Mouse (Mus musculus) forebrain, embryonic 10.5 days (tissue): ENCODE measurements around the gene Cdk6. TPM values are rescaled to one million over a fixed set of nuclear protein-coding genes. Genes with fewer than 3 reads are reported as not detected.

Experiments used
- DNase-seq: peaks from one replicate; pipeline ENCODE4 v3.0.0-alpha.2; 2017; ENCODE audit warnings: low spot score; ENCODE audit errors: extremely low spot score
- H3K27ac ChIP-seq: fragments of 300-500 bp; sonication (generic); 2 replicates; pipeline ENCODE4 v1.5.1; 2016; ENCODE audit warnings: mild to moderate bottlenecking
- H3K27me3 ChIP-seq: fragments of 300-500 bp; sonication (generic); 2 replicates; pipeline ENCODE4 v1.6.1; 2016; ENCODE audit warnings: mild to moderate bottlenecking; ENCODE audit not compliant: poor library complexity, severe bottlenecking
- H3K36me3 ChIP-seq: fragments of 300-500 bp; sonication (generic); replicated peaks from 2 replicates; pipeline ENCODE4 v1.6.1; 2016; ENCODE audit warnings: mild to moderate bottlenecking, moderate library complexity
- H3K4me1 ChIP-seq: fragments of 300-500 bp; sonication (generic); 2 replicates; pipeline ENCODE4 v1.6.1; 2016
- H3K4me3 ChIP-seq: fragments of 300-500 bp; sonication (generic); 2 replicates; pipeline ENCODE4 v1.5.1; 2016; ENCODE audit warnings: mild to moderate bottlenecking, moderate library complexity
- H3K9me3 ChIP-seq: fragments of 300-500 bp; sonication (generic); 2 replicates; pipeline ENCODE4 v1.6.1; 2016; ENCODE audit warnings: mild to moderate bottlenecking, moderate library complexity
- WGBS: fragments of 180-500 bp; shearing (Covaris S2); methylation state at CpG from one replicate; pipeline ENCODE4 v1.1.7; 2016; 5-methylcytosine and 5-hydroxymethylcytosine counted together
- polyA plus RNA-seq: library from polyadenylated mRNA; unstranded; fragments of >200 nt; fragmentation: Nextera tagmentation; extraction: Ambion mirVana; gene quantifications from 2 replicates; pipeline ENCODE4 v1.2.1, GENCODE M21; 2016

The Cdk6 gene
- polyA plus RNA-seq, 1 experiment from 2014 or later, result 27.5 TPM

DNA sequence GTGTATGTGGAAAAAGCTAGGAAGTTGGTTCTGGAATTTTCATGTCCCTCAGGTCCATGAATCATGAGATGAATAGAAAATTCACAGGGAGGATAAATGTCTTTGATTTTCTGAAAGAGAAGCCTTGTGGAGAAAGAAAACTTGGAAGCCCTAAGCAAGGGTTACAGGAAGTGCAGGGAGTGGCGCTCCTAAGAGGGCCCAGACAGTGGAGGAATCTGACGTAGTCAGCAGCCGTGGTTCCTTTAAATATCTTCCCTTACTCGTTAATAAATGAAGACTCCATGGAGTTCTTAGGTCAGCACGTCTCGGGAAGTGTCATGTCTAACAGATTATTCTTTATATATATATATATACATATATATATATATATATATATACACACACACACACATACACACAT lies 28.0 kb downstream of the Cdk6 start:
- Histone ChIP-seq H3K4me1 (no peaks in the 10 kb centered on the region), H3K4me3 (no peak overlapping the region), H3K9me3 (no peaks in the 10 kb centered on the region; the same call in 1 of the 2 replicates), H3K27me3 (no peaks in the 10 kb centered on the region), H3K27ac (no peak overlapping the region), H3K36me3 (no peaks in the 10 kb centered on the region)
- DNase-seq, result no peak
- WGBS, result 66% methylated on average over 6 of the region's 6 CpGs

- WGBS, result 88% methylated on average over 2 of the region's 2 CpGs
Observed at GRCm38 (mm10) chr5:3371212-3371611, 29.9 kb downstream of the Cdk6 start.

DNA sequence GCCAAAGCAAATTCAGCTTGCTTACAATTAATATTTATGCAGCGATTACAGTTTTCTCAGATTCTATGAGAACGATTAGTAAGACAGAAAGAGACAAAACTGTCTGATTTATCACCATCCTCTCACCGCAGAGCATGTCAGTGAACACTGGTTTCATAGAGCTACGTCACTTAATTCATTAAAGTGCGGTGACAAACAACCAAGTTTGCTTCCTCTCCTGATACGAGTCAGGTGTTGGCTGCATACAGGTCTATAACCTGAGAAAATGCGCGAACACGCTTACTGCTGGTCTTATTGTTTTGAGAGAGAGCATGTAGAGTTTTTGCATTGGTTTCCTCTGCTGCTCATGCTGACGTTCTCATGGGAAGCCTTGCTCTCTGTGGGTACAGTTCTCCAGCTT lies 31.9 kb downstream of the Cdk6 start:
- no peaks in the 10 kb centered on the region; the same call in 1 of the 2 replicates for H3K36me3 ChIP-seq
- H3K27ac ChIP-seq, result no peak overlapping the region
- no peaks in the 10 kb centered on the region; the same call in 1 of the 2 replicates for H3K9me3 ChIP-seq
- 95% methylated on average over 10 of the region's 10 CpGs for WGBS
- no peaks in the 10 kb centered on the region for H3K4me1 ChIP-seq
- no peaks in the 10 kb centered on the region for H3K27me3 ChIP-seq
- no peak for DNase-seq
- no peak overlapping the region for H3K4me3 ChIP-seq

More at GRCm38 (mm10) chr5:3371212-3371611, 29.9 kb downstream of the Cdk6 start:
- Histone ChIP-seq H3K27me3 (no peaks in the 10 kb centered on the region), H3K9me3 (no peaks in the 10 kb centered on the region; the same call in 1 of the 2 replicates), H3K36me3 (no peaks in the 10 kb centered on the region; the same call in 1 of the 2 replicates), H3K27ac (no peak overlapping the region), H3K4me1 (no peaks in the 10 kb centered on the region), H3K4me3 (no peak overlapping the region)
- no peak for DNase-seq

- Histone ChIP-seq H3K27ac (no peak overlapping the region), H3K27me3 (no peaks in the 10 kb centered on the region), H3K4me3 (no peak overlapping the region), H3K4me1 (0 out of 2 replicates have a peak, but pooled peaks cover 3% of the 10 kb centered on the region), H3K9me3 (no peaks in the 10 kb centered on the region), H3K36me3 (no peaks in the 10 kb centered on the region; the same call in 1 of the 2 replicates)
- 91% methylated on average over 10 of the region's 10 CpGs for WGBS
- no peak for DNase-seq
Observed at GRCm38 (mm10) chr5:3374763-3375162, 33.5 kb downstream of the Cdk6 start.

- no peak for DNase-seq
- Histone ChIP-seq H3K4me1 (0 out of 2 replicates have a peak, but pooled peaks cover 3% of the 10 kb centered on the region), H3K27ac (no peak overlapping the region), H3K4me3 (no peak overlapping the region), H3K36me3 (no peaks in the 10 kb centered on the region; the same call in 1 of the 2 replicates), H3K9me3 (no peaks in the 10 kb centered on the region), H3K27me3 (no peaks in the 10 kb centered on the region)
- WGBS, result 89% methylated on average over 2 of the region's 2 CpGs
Observed at GRCm38 (mm10) chr5:3376167-3376566, 34.9 kb downstream of the Cdk6 start.

DNA sequence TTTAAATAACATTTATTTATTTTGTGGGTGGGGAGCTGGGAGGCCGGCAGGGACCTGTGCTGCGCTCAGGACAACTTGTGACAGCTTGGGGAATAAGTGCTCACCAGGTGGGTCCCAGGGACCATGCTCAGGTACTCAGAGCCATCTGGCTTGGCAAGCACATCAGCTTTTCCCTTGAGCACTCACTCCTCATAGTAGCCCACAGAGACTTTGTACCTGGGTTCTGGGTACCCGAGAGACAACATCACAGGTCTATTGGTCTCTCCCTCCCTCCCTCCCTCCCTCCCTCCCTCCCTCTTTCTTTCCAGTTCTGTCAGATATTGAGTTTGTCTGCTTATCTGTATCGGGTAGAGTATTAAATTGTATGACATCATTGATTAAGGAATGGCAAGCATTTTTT lies 38.0 kb downstream of the Cdk6 start:
- Histone ChIP-seq H3K27me3 (no peaks in the 10 kb centered on the region), H3K4me3 (no peak overlapping the region), H3K4me1 (0 out of 2 replicates have a peak, but pooled peaks cover 3% of the 10 kb centered on the region), H3K36me3 (no peaks in the 10 kb centered on the region; the same call in 1 of the 2 replicates), H3K9me3 (no peaks in the 10 kb centered on the region), H3K27ac (no peak overlapping the region)
- WGBS, result 86% methylated on average over 4 of the region's 4 CpGs
- DNase-seq, result no peak

DNA sequence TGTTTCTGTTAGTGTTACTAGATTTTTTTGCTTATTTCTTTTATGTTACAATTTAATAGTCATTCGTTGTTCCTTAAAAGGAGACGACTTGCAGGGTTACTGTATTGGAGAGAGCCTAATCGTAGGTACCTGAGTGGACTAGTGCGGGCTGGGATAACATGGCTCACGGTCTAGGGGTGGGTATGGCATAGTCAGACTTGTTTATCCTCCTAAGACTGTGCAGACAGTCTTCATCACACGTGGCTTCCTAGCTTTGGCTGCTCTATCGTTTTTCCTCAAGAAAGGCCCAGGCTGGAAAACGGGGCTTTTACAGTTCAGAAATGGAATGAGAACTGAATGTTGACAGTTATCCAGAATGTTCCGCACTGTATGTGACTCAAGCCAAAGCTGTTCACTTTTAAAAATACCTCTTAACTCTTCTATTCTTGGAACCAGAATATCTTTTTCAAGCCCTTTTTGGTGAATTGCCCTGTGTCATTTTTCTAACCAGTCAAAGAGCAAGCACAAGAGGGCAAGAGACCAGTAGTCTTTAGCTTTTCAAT lies 39.5 kb downstream of the Cdk6 start:
- H3K27me3 ChIP-seq, result no peaks in the 10 kb centered on the region
- 92% methylated on average over 9 of the region's 9 CpGs for WGBS

GRCm38 (mm10) chr5:3381795-3382194 lies 40.5 kb downstream of the Cdk6 start:
- DNase-seq, result no peak
- no peaks in the 10 kb centered on the region for H3K36me3 ChIP-seq
- no peaks in the 10 kb centered on the region for H3K27me3 ChIP-seq
- H3K9me3 ChIP-seq, result no peaks in the 10 kb centered on the region
- H3K4me1 ChIP-seq, result peaks cover 17% of the 10 kb centered on the region
- 89% methylated on average over 8 of the region's 8 CpGs for WGBS
- H3K27ac ChIP-seq, result no peak overlapping the region
- H3K4me3 ChIP-seq, result no peak overlapping the region

More for the DNA sequence above, 39.5 kb downstream of the Cdk6 start:
- Histone ChIP-seq H3K36me3 (no peaks in the 10 kb centered on the region; the same call in 1 of the 2 replicates), H3K4me3 (no peak overlapping the region), H3K4me1 (peaks cover 7% of the 10 kb centered on the region; the same call in 1 of the 2 replicates), H3K27ac (no peak overlapping the region), H3K9me3 (no peaks in the 10 kb centered on the region)
- DNase-seq, result no peak

DNA sequence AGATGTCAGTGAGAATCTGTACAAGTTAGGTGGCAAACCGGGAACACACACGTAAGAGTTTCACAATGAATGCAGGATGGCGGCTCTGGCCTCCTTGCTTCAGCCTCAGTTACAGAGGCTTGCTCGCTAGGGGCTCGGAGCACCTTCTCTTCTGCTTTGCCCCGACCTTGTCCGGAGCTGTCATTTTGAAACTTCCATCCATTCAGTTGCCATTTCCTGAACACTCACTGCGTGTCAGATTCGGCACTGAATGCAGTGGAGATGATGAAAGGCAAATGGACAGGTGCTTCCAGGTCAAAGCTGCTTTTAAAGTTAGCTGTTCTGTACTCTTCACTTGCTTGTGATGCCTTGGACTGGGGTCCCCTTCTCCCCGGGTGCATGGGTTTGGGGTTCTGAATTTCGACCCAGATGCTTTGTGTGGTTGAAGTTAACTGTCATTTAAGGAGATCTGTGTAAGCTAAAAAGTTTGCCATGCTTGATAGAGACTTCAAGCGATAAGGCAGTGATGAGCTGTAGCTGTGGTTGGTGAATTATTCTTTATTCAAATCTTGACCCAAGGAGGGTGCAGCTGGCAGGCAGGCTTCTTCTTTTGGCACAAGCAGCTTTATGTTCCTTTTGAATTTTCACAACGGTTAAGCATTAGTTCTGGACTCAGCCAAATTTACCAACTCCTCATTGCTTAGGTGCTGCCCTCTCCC lies 41.2 kb downstream of the Cdk6 start:
- no peak overlapping the region for H3K27ac ChIP-seq
- H3K9me3 ChIP-seq, result no peaks in the 10 kb centered on the region
- 88% methylated on average over 13 of the region's 13 CpGs for WGBS
- no peaks in the 10 kb centered on the region for H3K27me3 ChIP-seq
- H3K4me1 ChIP-seq, result peaks cover 22% of the 10 kb centered on the region
- no peak overlapping the region for H3K4me3 ChIP-seq
- no peaks in the 10 kb centered on the region for H3K36me3 ChIP-seq
- DNase-seq, result no peak

DNA sequence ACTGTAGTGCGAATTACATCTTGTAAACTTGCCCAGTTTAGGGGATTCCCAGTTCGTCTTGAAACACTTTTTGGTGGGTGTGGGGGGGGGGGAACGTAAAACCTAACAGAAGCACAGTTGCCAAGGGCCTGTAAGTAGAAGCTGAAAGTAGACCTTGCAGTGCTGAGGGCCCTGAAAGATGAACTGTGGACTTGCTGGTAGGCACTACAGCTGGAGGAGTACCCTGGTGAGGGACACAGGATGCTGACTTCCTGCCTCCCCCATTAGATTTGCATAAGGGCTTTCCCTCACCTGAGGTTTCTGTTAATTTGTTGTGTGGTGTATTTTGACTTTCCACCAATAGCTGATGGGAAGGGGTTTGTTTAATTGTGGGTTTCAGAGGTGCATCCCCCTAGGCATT lies 42.3 kb downstream of the Cdk6 start:
- Histone ChIP-seq H3K27ac (no peak overlapping the region), H3K4me1 (peaks cover 22% of the 10 kb centered on the region), H3K9me3 (no peaks in the 10 kb centered on the region), H3K36me3 (no peaks in the 10 kb centered on the region), H3K27me3 (no peaks in the 10 kb centered on the region), H3K4me3 (no peak overlapping the region)
- no peak for DNase-seq
- WGBS, result 75% methylated on average over 3 of the region's 3 CpGs

- H3K4me1 ChIP-seq, result peaks cover 19% of the 10 kb centered on the region
- WGBS, result 72% methylated on average over 1 of the region's 1 CpGs
- H3K36me3 ChIP-seq, result no peaks in the 10 kb centered on the region
Observed at GRCm38 (mm10) chr5:3385078-3385477, 43.8 kb downstream of the Cdk6 start.

DNA sequence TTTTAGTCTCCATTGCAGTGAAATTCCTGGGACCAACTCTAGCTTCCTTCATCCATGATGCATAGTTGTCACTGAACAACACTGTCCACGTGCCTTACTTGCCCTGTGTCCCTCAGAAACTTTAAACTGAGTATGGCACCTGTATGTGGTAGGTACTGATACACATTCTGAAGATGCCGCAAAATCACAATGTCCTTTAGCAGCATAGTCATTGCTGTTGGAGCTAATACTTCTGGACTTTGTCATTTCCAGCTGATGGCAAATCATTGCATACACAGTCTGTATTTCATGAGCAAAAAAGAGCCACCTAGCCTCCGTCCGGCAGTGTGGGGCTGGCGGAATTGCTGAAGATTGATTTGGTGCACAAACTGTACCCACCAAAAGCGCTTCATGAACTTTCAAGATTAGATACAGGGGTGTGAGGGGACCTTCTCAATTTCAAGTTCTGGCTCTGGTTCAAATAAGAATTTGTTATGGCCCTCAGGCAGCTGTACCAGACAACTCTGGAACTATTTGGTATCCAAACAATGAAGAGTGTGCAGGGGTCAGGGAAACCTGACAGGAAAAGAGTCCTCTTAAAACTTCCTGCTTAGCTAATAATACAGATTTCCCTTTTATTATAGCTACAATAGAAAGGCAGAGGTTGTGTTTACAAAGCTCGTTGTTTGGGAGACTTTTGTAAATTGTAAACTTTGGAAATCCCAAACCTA lies 44.9 kb downstream of the Cdk6 start:
- WGBS, result 71% methylated on average over 7 of the region's 7 CpGs
- H3K36me3 ChIP-seq, result no peaks in the 10 kb centered on the region
- no peak for DNase-seq
- no peak overlapping the region for H3K27ac ChIP-seq
- peaks cover 19% of the 10 kb centered on the region for H3K4me1 ChIP-seq
- no peaks in the 10 kb centered on the region for H3K27me3 ChIP-seq
- no peak overlapping the region for H3K4me3 ChIP-seq
- H3K9me3 ChIP-seq, result no peaks in the 10 kb centered on the region

More at GRCm38 (mm10) chr5:3385078-3385477, 43.8 kb downstream of the Cdk6 start:
- no peaks in the 10 kb centered on the region for H3K9me3 ChIP-seq
- no peak overlapping the region for H3K27ac ChIP-seq
- DNase-seq, result no peak
- H3K4me3 ChIP-seq, result no peak overlapping the region
- no peaks in the 10 kb centered on the region for H3K27me3 ChIP-seq

GRCm38 (mm10) chr5:3386731-3387087 lies 45.4 kb downstream of the Cdk6 start:
- Histone ChIP-seq H3K4me3 (no peak overlapping the region), H3K27ac (no peak overlapping the region), H3K4me1 (peaks cover 19% of the 10 kb centered on the region), H3K27me3 (no peaks in the 10 kb centered on the region), H3K36me3 (no peaks in the 10 kb centered on the region), H3K9me3 (no peaks in the 10 kb centered on the region)
- DNase-seq, result no peak
- WGBS, result 10% methylated on average over 4 of the region's 4 CpGs
